Mouse (Mus musculus): ENCODE data around the gene Fut4.
"Not testable (repeated sequence)": the region's sequence is repeated elsewhere in the genome, so short reads cannot be mapped to it uniquely, and the experiment has no call there.

Gene Fut4

DNA sequence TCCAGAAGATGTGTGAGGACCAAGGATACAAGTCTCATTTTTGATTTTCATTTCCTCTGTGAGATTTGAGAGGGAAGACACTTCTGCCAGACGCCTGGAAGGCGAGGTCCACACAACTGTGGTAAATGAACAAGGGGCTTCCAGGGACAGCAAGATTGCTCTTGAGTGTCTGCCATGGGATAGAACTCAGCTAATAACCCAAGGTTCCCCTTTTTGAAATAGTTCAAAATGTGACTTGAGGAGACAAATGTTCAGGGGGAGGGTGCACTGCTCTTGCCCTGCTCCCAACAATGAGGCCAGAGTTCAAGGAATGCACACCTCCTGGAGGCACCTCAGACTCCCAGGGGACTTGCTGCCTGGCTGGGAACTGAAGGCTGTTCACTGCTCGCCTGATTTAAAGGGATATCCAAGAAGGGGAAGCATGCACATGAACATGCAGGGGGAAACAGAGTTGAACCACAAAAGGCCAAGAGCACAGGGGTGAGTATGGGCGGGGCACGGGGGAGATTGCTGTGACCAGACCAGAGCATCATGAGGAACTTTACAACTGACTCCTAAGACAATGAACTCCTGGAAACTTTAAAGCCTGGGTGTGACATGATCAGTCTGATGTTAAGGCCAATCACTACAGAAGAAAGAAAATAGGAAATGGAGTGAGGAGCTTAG is 27.3 kb downstream of the Fut4 start:
- DNase-seq, result no peak

DNA sequence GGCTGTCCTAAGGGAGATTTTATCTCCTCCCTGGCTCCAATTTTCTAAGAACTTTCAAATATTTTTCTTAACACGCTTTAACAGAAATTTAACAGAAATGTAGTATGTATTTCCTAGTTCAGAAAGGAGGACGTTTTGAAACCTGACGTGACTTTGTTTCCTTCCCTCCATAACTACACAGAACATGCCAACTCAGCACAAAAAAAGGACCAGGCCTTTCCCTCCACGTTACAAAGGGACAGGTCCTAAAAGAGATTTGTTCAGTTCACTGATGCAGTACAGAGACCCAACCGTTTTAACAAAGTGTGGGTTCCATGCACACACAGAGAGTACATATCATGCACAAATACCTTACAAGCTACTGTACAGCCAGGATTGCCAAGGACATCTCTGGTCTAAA is 30.6 kb downstream of the Fut4 start:
- DNase-seq, result no peak

DNA sequence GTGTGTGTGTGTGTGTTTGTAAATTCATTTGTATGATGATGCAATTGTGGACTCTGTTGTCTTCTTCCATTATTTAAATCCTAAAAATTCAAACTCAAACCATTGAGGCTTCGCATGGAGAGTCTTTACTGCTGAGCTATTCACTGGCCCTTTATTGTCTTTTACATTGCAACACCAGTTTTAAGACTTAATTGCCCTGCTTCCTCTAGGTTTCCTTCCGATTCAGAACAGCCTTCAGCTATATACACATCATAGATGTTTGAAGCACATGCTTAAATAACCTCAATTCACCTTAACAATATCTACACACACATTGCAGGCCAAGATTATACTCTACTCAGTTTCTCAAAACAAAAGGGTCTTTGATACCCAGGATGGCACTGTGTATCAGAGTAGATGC is 31.8 kb downstream of the Fut4 start:
- no peak for DNase-seq

DNA sequence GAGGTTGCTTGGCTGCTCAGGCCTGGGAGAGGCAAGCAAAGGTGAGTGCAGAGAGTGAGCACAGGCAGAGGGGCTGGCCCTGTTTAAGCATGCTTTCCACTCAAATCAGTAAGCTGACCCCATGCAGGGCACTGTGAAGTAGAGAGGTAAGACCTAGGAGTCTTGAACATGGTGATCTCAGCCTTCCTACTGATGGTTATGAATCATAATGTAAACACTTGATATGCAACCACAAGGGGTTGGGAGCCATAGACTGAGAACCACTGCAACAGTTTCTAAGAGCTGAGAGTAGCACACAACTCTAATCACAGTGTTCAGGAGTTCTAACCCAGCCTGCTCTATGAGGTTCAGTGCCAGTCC is 33.9 kb downstream of the Fut4 start:
- DNase-seq, result no peak

DNA sequence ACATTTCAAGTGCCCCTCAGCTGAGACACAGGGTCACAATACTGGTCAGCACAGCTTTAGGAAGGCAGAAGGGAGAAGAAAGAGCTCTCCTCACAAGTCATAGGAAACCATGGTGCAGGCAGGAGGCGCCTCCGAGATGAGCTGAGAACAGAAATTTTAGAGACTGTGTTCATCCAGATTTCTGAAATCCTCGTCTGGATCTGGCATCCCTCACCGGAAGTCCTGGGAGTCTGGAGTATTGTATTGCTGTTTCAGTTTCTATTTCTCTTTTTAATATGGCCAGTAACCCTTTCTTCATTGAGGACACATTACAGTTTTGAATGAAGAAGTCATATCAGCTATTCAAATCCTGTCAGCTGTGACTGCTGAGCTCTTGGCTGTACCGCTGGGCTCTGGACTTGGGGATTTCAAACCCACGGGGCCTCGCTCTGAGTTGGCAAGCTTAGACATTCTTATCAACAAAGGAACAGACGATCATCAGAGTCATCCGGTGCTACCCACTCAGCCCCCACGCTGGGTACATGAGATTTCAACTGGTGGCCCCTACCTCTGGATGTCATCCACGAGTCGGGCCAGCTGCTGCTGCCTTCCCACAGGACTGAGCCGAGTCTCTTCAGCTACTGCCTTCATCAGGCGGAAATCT is 34.4 kb downstream of the Fut4 start:
- peak; percentile 74 for DNase-seq

DNA sequence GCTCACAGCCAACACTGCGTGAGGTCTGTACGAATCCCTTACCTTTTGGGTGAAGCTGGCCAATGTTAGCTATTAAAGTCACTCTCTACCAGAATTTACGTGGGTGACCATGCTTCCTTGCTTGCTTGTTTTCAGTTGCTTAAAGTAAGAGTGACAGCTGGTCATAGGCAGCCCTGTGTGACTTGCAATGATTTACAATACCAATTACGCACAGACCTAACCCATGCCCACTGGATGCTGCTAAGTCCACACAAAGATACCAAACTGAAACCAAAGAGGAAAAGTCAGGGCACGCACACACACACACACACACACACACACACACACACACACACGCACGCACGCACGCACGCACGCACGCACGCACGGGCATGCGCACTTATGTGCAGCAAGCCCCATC is 36.9 kb downstream of the Fut4 start:
- no peak for DNase-seq

DNA sequence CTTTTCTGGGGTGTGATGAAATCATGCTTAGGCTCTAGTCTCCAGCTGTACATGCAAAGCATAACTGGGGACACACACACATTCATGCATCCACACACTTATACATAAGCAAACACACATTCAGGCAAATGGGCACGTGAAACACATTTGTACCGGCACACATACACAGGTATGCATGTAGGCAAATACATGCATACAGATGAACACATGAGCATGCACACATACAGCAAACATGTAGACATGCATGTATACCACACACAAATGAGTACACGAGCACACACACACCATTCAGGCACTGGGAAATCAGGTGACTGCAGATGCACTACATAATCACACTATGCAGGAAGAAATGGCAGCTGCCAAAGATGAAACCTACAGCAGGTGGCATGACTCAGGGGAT is 41.3 kb downstream of the Fut4 start:
- no peak for DNase-seq

DNA sequence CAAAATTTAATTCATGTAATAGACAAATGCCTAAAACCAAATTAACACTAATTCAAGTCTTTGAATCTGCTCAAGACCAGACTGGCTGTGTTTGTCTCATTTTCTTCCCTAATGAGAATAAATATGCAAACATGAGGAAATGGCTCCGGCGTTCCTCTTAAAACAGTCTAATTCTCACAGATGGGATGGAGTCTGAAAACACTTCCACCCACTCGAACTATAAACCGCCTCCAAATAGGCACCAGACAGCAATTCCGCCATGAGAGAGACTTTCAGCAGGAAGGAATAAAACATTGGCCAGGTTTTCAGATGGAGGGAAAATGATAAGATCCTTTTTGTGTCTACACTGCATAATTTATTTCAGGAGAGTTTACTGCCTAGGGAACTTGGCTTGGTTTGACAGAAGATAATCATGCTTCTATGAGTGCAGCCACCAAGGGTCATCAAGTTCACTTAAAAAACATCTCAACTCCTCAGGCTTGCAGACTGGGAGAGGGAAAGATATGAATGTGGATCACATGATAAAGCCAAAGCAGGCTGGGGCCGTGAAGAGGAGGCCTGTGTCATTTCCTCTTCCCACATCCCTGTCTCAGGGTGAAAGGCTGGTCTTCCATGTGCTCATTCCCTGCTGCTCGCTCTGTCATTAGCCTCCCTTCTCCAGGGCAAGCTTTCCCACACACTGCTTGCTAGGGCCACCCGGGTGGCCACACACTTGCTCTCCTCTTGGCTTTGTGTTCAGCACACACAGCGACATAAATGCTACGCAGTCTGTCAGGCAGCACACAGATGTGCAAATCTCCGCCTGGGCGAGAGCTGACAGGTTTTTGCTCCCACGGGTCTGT is 46.7 kb downstream of the Fut4 start:
- DNase-seq, result no peak

DNA sequence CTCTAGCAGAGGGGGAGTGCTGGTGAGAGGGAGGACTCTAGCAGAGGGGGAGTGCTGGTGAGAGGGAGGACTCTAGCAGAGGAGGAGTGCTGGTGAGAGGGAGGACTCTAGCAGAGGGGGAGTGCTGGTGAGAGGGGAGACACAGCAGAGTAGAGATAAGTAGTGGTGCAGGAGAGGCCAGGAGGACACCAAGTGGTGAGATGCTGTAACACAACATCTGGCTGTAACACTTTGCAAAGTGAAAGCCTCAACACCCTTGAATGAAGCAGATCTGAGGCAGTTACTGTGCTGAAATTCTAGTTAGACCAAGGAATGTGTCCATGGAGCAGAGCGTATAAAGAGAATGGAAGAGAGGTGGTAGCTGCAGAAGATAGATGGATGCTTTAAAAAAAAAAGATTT is 51.4 kb downstream of the Fut4 start:
- DNase-seq, result not testable (repeated sequence)

DNA sequence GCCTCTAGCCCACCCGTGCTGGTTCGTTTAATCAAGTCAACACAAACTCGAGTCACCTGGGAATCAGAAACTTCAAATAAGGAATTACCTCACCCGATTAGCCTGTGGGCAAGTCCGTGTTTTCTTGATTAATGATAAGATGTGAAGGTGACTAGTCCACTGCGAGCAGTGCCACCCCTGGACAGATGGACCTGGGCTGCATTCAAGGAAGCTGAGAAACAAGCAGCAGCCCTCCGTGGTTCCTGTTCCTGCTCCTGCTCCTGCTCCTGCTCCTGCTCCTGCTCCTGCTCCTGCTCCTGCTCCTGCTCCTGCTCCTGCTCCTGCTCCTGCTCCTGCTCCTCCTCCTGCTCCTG is 52.9 kb downstream of the Fut4 start:
- DNase-seq, result no peak

DNA sequence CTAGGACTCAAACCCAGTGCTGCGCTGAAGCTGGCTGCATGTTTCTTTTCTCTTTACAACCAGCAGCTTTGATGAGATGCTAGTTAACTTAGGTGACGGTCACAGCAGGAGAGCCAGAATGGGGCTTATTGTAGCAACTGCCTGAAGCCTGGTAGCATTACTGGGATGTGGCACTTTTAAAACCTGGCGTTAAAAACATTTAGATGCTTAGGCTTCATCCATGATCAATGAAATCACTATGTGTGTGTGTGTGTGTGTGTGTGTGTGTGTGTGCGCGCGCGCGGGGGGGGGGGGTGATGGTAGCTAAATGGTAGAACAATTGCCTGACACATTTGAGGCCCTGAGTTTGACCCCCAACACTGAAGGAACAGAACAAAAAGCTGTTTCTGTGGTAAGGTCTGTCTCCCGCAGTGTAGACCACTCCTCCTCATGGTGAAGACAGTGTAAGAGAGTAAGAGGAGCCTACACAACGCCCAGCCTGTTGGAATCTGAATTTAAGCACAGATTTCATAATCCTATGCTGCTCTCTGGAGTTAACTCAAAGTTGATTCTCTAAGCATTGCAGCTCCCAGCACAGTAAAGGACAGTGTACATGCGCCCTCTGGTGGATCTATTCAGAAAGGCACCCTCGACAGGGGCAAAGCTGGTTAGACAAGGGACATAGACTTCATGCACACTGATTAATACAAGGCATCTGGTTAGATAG is 53.5 kb downstream of the Fut4 start:
- DNase-seq, result peak; percentile 94
